Mouse (Mus musculus): ENCODE results near the gene Sept12. TPM values are rescaled to one million over a fixed set of nuclear protein-coding genes. Genes with fewer than 3 reads are reported as not detected.
A peak's percentile ranks its signal among the peaks of the same experiment; 100 is the strongest.

The Sept12 gene
- polyA plus RNA-seq, 1 experiment from 2014 or later: not detected

DNA sequence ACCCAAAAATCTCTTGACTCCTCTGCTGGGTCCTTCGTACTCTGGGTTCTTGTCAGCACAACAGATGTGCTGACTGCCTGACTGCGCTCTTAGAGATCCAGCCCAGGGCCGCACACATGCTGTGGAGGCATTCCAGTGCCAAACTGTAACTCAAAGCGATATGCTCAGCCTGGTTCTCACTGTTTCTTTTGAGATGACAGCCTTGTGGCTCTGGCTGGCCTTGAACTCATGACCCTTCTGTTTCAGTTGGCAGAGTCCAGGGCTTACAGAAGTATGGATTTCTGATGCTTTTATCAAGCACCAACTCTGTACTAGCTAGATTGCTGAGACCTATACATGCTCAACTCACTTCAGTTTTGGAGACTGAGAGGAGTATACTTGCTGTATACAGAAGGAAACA, 4.4 kb downstream of the Sept12 start:
- WGBS: 80% methylated on average over 4 of the region's 4 CpGs
- Histone ChIP-seq H3K9me3 (replicated peaks; ENCODE audit: control insufficient read depth, low read length) (no peaks in the 10 kb centered on the region), H3K27ac (replicated peaks; ENCODE audit: low read depth, low read length) (no peak overlapping the region), H3K4me3 (ENCODE audit: low read depth, low read length) (no peak overlapping the region), H3K4me1 (ENCODE audit: control insufficient read depth, insufficient read depth, low read length) (no peaks in the 10 kb centered on the region), H3K9ac (replicated peaks; ENCODE audit: low read length) (no peak overlapping the region), H3K36me3 (replicated peaks; ENCODE audit: control insufficient read depth, insufficient read depth, low read depth, low read length) (no peaks in the 10 kb centered on the region), H3K27me3 (ENCODE audit: control insufficient read depth, insufficient read depth, low read length) (no peaks in the 10 kb centered on the region), H3K4me2 (ENCODE audit: low read depth, low read length) (no peak overlapping the region)
- no peak for ATAC-seq (replicated peaks; ENCODE audit: insufficient number of reproducible peaks, low FRiP score, low TSS enrichment, low read depth)
- DNase-seq (ENCODE audit: low spot score): no peak

GRCm38 (mm10) chr16:4984717-4985116, 12.9 kb downstream of the Sept12 start:
- ATAC-seq (replicated peaks; ENCODE audit: insufficient number of reproducible peaks, low FRiP score, low TSS enrichment, low read depth): no peak
- Histone ChIP-seq H3K9ac (replicated peaks; ENCODE audit: low read length) (no peak overlapping the region), H3K4me2 (ENCODE audit: low read depth, low read length) (no peak overlapping the region), H3K4me3 (ENCODE audit: low read depth, low read length) (no peak overlapping the region), H3K36me3 (replicated peaks; ENCODE audit: control insufficient read depth, insufficient read depth, low read depth, low read length) (no peaks in the 10 kb centered on the region), H3K27me3 (ENCODE audit: control insufficient read depth, insufficient read depth, low read length) (no peaks in the 10 kb centered on the region), H3K4me1 (ENCODE audit: control insufficient read depth, insufficient read depth, low read length) (no peaks in the 10 kb centered on the region), H3K9me3 (replicated peaks; ENCODE audit: control insufficient read depth, low read length) (no peaks in the 10 kb centered on the region), H3K27ac (replicated peaks; ENCODE audit: low read depth, low read length) (no peak overlapping the region)
- no peak for DNase-seq (ENCODE audit: low spot score)
- 96% methylated on average over 12 of the region's 12 CpGs for WGBS

- H3K9me3 ChIP-seq (replicated peaks; ENCODE audit: control insufficient read depth, low read length): no peaks in the 10 kb centered on the region
- no peak overlapping the region for H3K4me2 ChIP-seq (ENCODE audit: low read depth, low read length)
- no peak overlapping the region for H3K9ac ChIP-seq (replicated peaks; ENCODE audit: low read length)
- no peaks in the 10 kb centered on the region for H3K4me1 ChIP-seq (ENCODE audit: control insufficient read depth, insufficient read depth, low read length)
- H3K27ac ChIP-seq (replicated peaks; ENCODE audit: low read depth, low read length): no peak overlapping the region
- no peaks in the 10 kb centered on the region for H3K36me3 ChIP-seq (replicated peaks; ENCODE audit: control insufficient read depth, insufficient read depth, low read depth, low read length)
- ATAC-seq (replicated peaks; ENCODE audit: insufficient number of reproducible peaks, low FRiP score, low TSS enrichment, low read depth): no peak
- peak; percentile 54 for DNase-seq (ENCODE audit: low spot score)
- no peak overlapping the region for H3K4me3 ChIP-seq (ENCODE audit: low read depth, low read length)
- 74% methylated on average over 4 of the region's 4 CpGs for WGBS
- no peaks in the 10 kb centered on the region for H3K27me3 ChIP-seq (ENCODE audit: control insufficient read depth, insufficient read depth, low read length)
Measured at GRCm38 (mm10) chr16:4979755-4980380, 17.8 kb downstream of the Sept12 start.

GRCm38 (mm10) chr16:4978275-4979051, 19.2 kb downstream of the Sept12 start:
- H3K27ac ChIP-seq (replicated peaks; ENCODE audit: low read depth, low read length): no peak overlapping the region
- no peak overlapping the region for H3K9ac ChIP-seq (replicated peaks; ENCODE audit: low read length)
- 64% methylated on average over 5 of the region's 5 CpGs for whole genome bisulfite sequencing
- H3K4me1 ChIP-seq (ENCODE audit: control insufficient read depth, insufficient read depth, low read length): no peaks in the 10 kb centered on the region
- ATAC-seq (replicated peaks; ENCODE audit: insufficient number of reproducible peaks, low FRiP score, low TSS enrichment, low read depth) (no peak), DNase-seq (ENCODE audit: low spot score) (no peak)
- H3K27me3 ChIP-seq (ENCODE audit: control insufficient read depth, insufficient read depth, low read length): no peaks in the 10 kb centered on the region
- H3K4me2 ChIP-seq (ENCODE audit: low read depth, low read length): no peak overlapping the region
- no peaks in the 10 kb centered on the region for H3K36me3 ChIP-seq (replicated peaks; ENCODE audit: control insufficient read depth, insufficient read depth, low read depth, low read length)
- no peaks in the 10 kb centered on the region for H3K9me3 ChIP-seq (replicated peaks; ENCODE audit: control insufficient read depth, low read length)
- H3K4me3 ChIP-seq (ENCODE audit: low read depth, low read length): no peak overlapping the region

GRCm38 (mm10) chr16:4976180-4976579, 21.5 kb downstream of the Sept12 start:
- H3K4me1 ChIP-seq (ENCODE audit: control insufficient read depth, insufficient read depth, low read length): no peaks in the 10 kb centered on the region

GRCm38 (mm10) chr16:4974521-4974920, 23.1 kb downstream of the Sept12 start:
- no peaks in the 10 kb centered on the region for H3K36me3 ChIP-seq (replicated peaks; ENCODE audit: control insufficient read depth, insufficient read depth, low read depth, low read length)
- H3K27me3 ChIP-seq (ENCODE audit: control insufficient read depth, insufficient read depth, low read length): no peaks in the 10 kb centered on the region
- DNase-seq (ENCODE audit: low spot score) (no peak), ATAC-seq (replicated peaks; ENCODE audit: insufficient number of reproducible peaks, low FRiP score, low TSS enrichment, low read depth) (no peak)
- no peak overlapping the region for H3K27ac ChIP-seq (replicated peaks; ENCODE audit: low read depth, low read length)
- H3K4me3 ChIP-seq (ENCODE audit: low read depth, low read length): no peak overlapping the region
- no peak overlapping the region for H3K9ac ChIP-seq (replicated peaks; ENCODE audit: low read length)
- H3K4me1 ChIP-seq (ENCODE audit: control insufficient read depth, insufficient read depth, low read length): no peaks in the 10 kb centered on the region
- WGBS: 84% methylated on average over 5 of the region's 5 CpGs
- H3K4me2 ChIP-seq (ENCODE audit: low read depth, low read length): no peak overlapping the region
- H3K9me3 ChIP-seq (replicated peaks; ENCODE audit: control insufficient read depth, low read length): no peaks in the 10 kb centered on the region

More at GRCm38 (mm10) chr16:4976180-4976579, 21.5 kb downstream of the Sept12 start:
- ATAC-seq (replicated peaks; ENCODE audit: insufficient number of reproducible peaks, low FRiP score, low TSS enrichment, low read depth) (no peak), DNase-seq (ENCODE audit: low spot score) (no peak)
- H3K27ac ChIP-seq (replicated peaks; ENCODE audit: low read depth, low read length): no peak overlapping the region
- H3K9ac ChIP-seq (replicated peaks; ENCODE audit: low read length): no peak overlapping the region
- WGBS: 72% methylated on average over 2 of the region's 2 CpGs
- no peaks in the 10 kb centered on the region for H3K27me3 ChIP-seq (ENCODE audit: control insufficient read depth, insufficient read depth, low read length)
- no peaks in the 10 kb centered on the region for H3K9me3 ChIP-seq (replicated peaks; ENCODE audit: control insufficient read depth, low read length)
- H3K4me3 ChIP-seq (ENCODE audit: low read depth, low read length): no peak overlapping the region
- no peak overlapping the region for H3K4me2 ChIP-seq (ENCODE audit: low read depth, low read length)
- H3K36me3 ChIP-seq (replicated peaks; ENCODE audit: control insufficient read depth, insufficient read depth, low read depth, low read length): no peaks in the 10 kb centered on the region

DNA sequence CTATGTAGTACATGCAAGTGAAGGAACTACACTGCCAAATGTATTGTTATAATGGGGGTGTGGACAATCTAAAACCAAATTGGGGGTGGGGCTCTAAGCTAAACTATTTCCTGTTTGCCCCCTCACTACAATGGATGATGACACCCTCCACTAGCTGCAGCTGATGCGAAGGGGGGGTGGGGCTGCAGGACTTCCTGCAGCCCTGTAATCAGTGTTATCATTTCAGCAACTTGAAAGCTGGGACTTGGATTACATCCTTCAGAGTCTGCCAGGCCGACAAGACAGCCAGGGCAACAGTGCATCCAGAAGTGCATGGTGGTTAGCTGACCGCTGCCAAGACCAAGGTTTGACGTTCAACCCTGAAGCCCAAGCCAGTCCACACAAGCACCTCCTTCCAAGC, 26.0 kb downstream of the Sept12 start:
- no peaks in the 10 kb centered on the region for H3K9me3 ChIP-seq (replicated peaks; ENCODE audit: control insufficient read depth, low read length)
- H3K36me3 ChIP-seq (replicated peaks; ENCODE audit: control insufficient read depth, insufficient read depth, low read depth, low read length): no peaks in the 10 kb centered on the region
- no peak overlapping the region for H3K4me2 ChIP-seq (ENCODE audit: low read depth, low read length)
- no peak overlapping the region for H3K9ac ChIP-seq (replicated peaks; ENCODE audit: low read length)
- no peak overlapping the region for H3K4me3 ChIP-seq (ENCODE audit: low read depth, low read length)
- H3K27me3 ChIP-seq (ENCODE audit: control insufficient read depth, insufficient read depth, low read length): no peaks in the 10 kb centered on the region
- no peaks in the 10 kb centered on the region for H3K4me1 ChIP-seq (ENCODE audit: control insufficient read depth, insufficient read depth, low read length)
- WGBS: 79% methylated on average over 4 of the region's 4 CpGs
- no peak overlapping the region for H3K27ac ChIP-seq (replicated peaks; ENCODE audit: low read depth, low read length)
- no peak for ATAC-seq (replicated peaks; ENCODE audit: insufficient number of reproducible peaks, low FRiP score, low TSS enrichment, low read depth)
- DNase-seq (ENCODE audit: low spot score): no peak

GRCm38 (mm10) chr16:4969055-4969843, 28.4 kb downstream of the Sept12 start:
- H3K4me3 ChIP-seq (ENCODE audit: low read depth, low read length): no peak overlapping the region
- ATAC-seq (replicated peaks; ENCODE audit: insufficient number of reproducible peaks, low FRiP score, low TSS enrichment, low read depth) (no peak), DNase-seq (ENCODE audit: low spot score) (no peak)
- no peaks in the 10 kb centered on the region for H3K36me3 ChIP-seq (replicated peaks; ENCODE audit: control insufficient read depth, insufficient read depth, low read depth, low read length)
- H3K27me3 ChIP-seq (ENCODE audit: control insufficient read depth, insufficient read depth, low read length): no peaks in the 10 kb centered on the region
- no peak overlapping the region for H3K4me2 ChIP-seq (ENCODE audit: low read depth, low read length)
- no peaks in the 10 kb centered on the region; the same call in 1 of the 2 replicates for H3K4me1 ChIP-seq (ENCODE audit: control insufficient read depth, insufficient read depth, low read length)
- H3K27ac ChIP-seq (replicated peaks; ENCODE audit: low read depth, low read length): no peak overlapping the region
- no peak overlapping the region for H3K9ac ChIP-seq (replicated peaks; ENCODE audit: low read length)
- 86% methylated on average over 5 of the region's 5 CpGs for WGBS
- no peaks in the 10 kb centered on the region for H3K9me3 ChIP-seq (replicated peaks; ENCODE audit: control insufficient read depth, low read length)

Data from embryonic facial prominence, embryonic 11.5 days (tissue).